Mouse (Mus musculus) kidney, embryonic 15.5 days (tissue): Measurements from ENCODE around the gene Ghdc. TPM values are rescaled to one million over a fixed set of nuclear protein-coding genes. Genes with fewer than 3 reads are reported as not detected.

ENCODE experiments used
- ATAC-seq: fragments of 200-750 bp; cut with Nextera tagmentation; replicated peaks from 2 replicates; pipeline ENCODE4 v1.8.0; 2017; ENCODE audit warnings: moderate TSS enrichment; ENCODE audit not compliant: low FRiP score
- H3K27ac ChIP-seq: fragments of 300-500 bp; sonication (generic); 2 replicates; pipeline ENCODE4 v1.5.1; 2015; ENCODE audit warnings: mild to moderate bottlenecking, inconsistent platforms
- H3K27me3 ChIP-seq: fragments of 300-500 bp; sonication (generic); 2 replicates; pipeline ENCODE4 v1.6.1; 2015; ENCODE audit warnings: inconsistent platforms
- H3K36me3 ChIP-seq: fragments of 300-500 bp; sonication (generic); 2 replicates; pipeline ENCODE4 v1.6.1; 2015; ENCODE audit warnings: inconsistent platforms
- H3K4me1 ChIP-seq: fragments of 300-500 bp; sonication (generic); 2 replicates; pipeline ENCODE4 v1.6.1; 2015; ENCODE audit warnings: inconsistent platforms
- H3K4me2 ChIP-seq: fragments of 300-500 bp; sonication (generic); 2 replicates; pipeline ENCODE4 v1.6.1; 2015; ENCODE audit warnings: moderate library complexity, mild to moderate bottlenecking, inconsistent platforms
- H3K4me3 ChIP-seq: fragments of 300-500 bp; sonication (generic); replicated peaks from 2 replicates; pipeline ENCODE4 v1.5.1; 2015; ENCODE audit warnings: mild to moderate bottlenecking, inconsistent platforms
- H3K9ac ChIP-seq: fragments of 300-500 bp; sonication (generic); 2 replicates; pipeline ENCODE4 v1.6.1; 2015; ENCODE audit warnings: mild to moderate bottlenecking, inconsistent platforms
- H3K9me3 ChIP-seq: fragments of 300-500 bp; sonication (generic); replicated peaks from 2 replicates; pipeline ENCODE4 v1.6.1; 2016; ENCODE audit warnings: inconsistent platforms
- WGBS: fragments of 180-500 bp; shearing (Covaris S2); methylation state at CpG from one replicate; pipeline ENCODE4 v1.1.7; 2015; ENCODE audit warnings: mixed read lengths; 5-methylcytosine and 5-hydroxymethylcytosine counted together
- polyA plus RNA-seq: library from polyadenylated mRNA; unstranded; fragments of >200 nt; fragmentation: Nextera tagmentation; extraction: Ambion mirVana; gene quantifications from 2 replicates; pipeline ENCODE4 v1.2.1, GENCODE M21; 2015

Gene Ghdc
- polyA plus RNA-seq, 1 experiment from 2014 or later, result 7.9 TPM

- peaks cover 1% of the 10 kb centered on the region; the same call in 1 of the 2 replicates for H3K36me3 ChIP-seq
- H3K27me3 ChIP-seq, result no peaks in the 10 kb centered on the region
- peak within 1 kb of the TSS; percentile 38 for H3K27ac ChIP-seq
- WGBS, result under 1% methylated on average over 39 of the region's 39 CpGs
- H3K4me1 ChIP-seq, result peaks cover 26% of the 10 kb centered on the region
- H3K9ac ChIP-seq, result peak within 1 kb of the TSS; percentile 76
- peak within 1 kb of the TSS; percentile 65 for H3K4me2 ChIP-seq
- H3K9me3 ChIP-seq, result no peaks in the 10 kb centered on the region
- peak within 1 kb of the TSS; percentile 67 for H3K4me3 ChIP-seq
- peak; percentile 100 for ATAC-seq
These were observed 32.6 kb downstream of the Ghdc start, which contains the start of gene Rab5c for GRCm38 (mm10) chr11:100738066-100738604. TSS of gene Rab5c (minus strand) at chr11:100738215.

GRCm38 (mm10) chr11:100737105-100737733, 33.5 kb downstream of the Ghdc start:
- Histone ChIP-seq H3K27ac (peak overlapping the region; percentile 38), H3K4me3 (peak overlapping the region; percentile 67), H3K4me1 (peaks cover 26% of the 10 kb centered on the region), H3K36me3 (peaks cover 7% of the 10 kb centered on the region; the same call in 1 of the 2 replicates), H3K9me3 (no peaks in the 10 kb centered on the region), H3K9ac (peak overlapping the region; percentile 76), H3K4me2 (peak overlapping the region; percentile 65), H3K27me3 (no peaks in the 10 kb centered on the region)
- no peak for ATAC-seq
- WGBS, result 2% methylated on average over 13 of the region's 13 CpGs

GRCm38 (mm10) chr11:100736746-100737080, 34.0 kb downstream of the Ghdc start:
- Histone ChIP-seq H3K27me3 (no peaks in the 10 kb centered on the region), H3K27ac (peak overlapping the region; percentile 38; the same call in 1 of the 2 replicates), H3K9ac (peak overlapping the region; percentile 76; the same call in 1 of the 2 replicates), H3K9me3 (no peaks in the 10 kb centered on the region), H3K4me3 (peak overlapping the region; percentile 67), H3K36me3 (peaks cover 7% of the 10 kb centered on the region; the same call in 1 of the 2 replicates), H3K4me2 (peak overlapping the region; percentile 65), H3K4me1 (peaks cover 26% of the 10 kb centered on the region)
- WGBS, result 73% methylated on average over 4 of the region's 4 CpGs
- ATAC-seq, result no peak

GRCm38 (mm10) chr11:100735954-100736745, 34.6 kb downstream of the Ghdc start:
- WGBS, result 72% methylated on average over 14 of the region's 14 CpGs
- H3K4me1 ChIP-seq, result peaks cover 26% of the 10 kb centered on the region
- H3K4me3 ChIP-seq, result peak overlapping the region; percentile 67

GRCm38 (mm10) chr11:100735134-100735865, 35.5 kb downstream of the Ghdc start:
- Histone ChIP-seq H3K27ac (no peak overlapping the region), H3K27me3 (no peaks in the 10 kb centered on the region), H3K9me3 (no peaks in the 10 kb centered on the region), H3K4me1 (peaks cover 26% of the 10 kb centered on the region), H3K4me2 (peak overlapping the region; percentile 65; the same call in 1 of the 2 replicates), H3K9ac (0 out of 2 replicates have a peak overlapping the region, but pooled peaks have one; percentile 9), H3K4me3 (peak overlapping the region; percentile 67), H3K36me3 (peaks cover 7% of the 10 kb centered on the region; the same call in 1 of the 2 replicates)
- WGBS, result 90% methylated on average over 9 of the region's 9 CpGs
- ATAC-seq, result no peak

More at GRCm38 (mm10) chr11:100735954-100736745, 34.6 kb downstream of the Ghdc start:
- Histone ChIP-seq H3K27me3 (no peaks in the 10 kb centered on the region), H3K27ac (no peak overlapping the region), H3K9me3 (no peaks in the 10 kb centered on the region), H3K36me3 (peaks cover 7% of the 10 kb centered on the region; the same call in 1 of the 2 replicates), H3K9ac (0 out of 2 replicates have a peak overlapping the region, but pooled peaks have one; percentile 9), H3K4me2 (peak overlapping the region; percentile 65)
- ATAC-seq, result no peak

- H3K4me1 ChIP-seq, result peaks cover 10% of the 10 kb centered on the region
- WGBS, result 79% methylated on average over 6 of the region's 6 CpGs
- H3K27me3 ChIP-seq, result no peaks in the 10 kb centered on the region
- H3K4me3 ChIP-seq, result no peak overlapping the region
- peaks cover 24% of the 10 kb centered on the region; the same call in 1 of the 2 replicates for H3K36me3 ChIP-seq
- no peak overlapping the region for H3K9ac ChIP-seq
- no peak overlapping the region for H3K27ac ChIP-seq
- ATAC-seq, result no peak
- no peak overlapping the region for H3K4me2 ChIP-seq
- no peaks in the 10 kb centered on the region for H3K9me3 ChIP-seq
These were observed 40.1 kb downstream of the Ghdc start for GRCm38 (mm10) chr11:100730477-100731205.

GRCm38 (mm10) chr11:100729976-100730375, 40.8 kb downstream of the Ghdc start:
- H3K9me3 ChIP-seq, result no peaks in the 10 kb centered on the region
- 87% methylated on average over 4 of the region's 4 CpGs for WGBS
- H3K27ac ChIP-seq, result no peak overlapping the region
- H3K36me3 ChIP-seq, result peaks cover 24% of the 10 kb centered on the region; the same call in 1 of the 2 replicates
- peaks cover 11% of the 10 kb centered on the region for H3K4me1 ChIP-seq
- H3K27me3 ChIP-seq, result no peaks in the 10 kb centered on the region
- no peak for ATAC-seq
- H3K4me2 ChIP-seq, result no peak overlapping the region
- no peak overlapping the region for H3K4me3 ChIP-seq
- no peak overlapping the region for H3K9ac ChIP-seq

- ATAC-seq, result no peak
- Histone ChIP-seq H3K27ac (no peak overlapping the region), H3K9ac (no peak overlapping the region), H3K9me3 (no peaks in the 10 kb centered on the region), H3K4me2 (no peak overlapping the region), H3K36me3 (peaks cover 24% of the 10 kb centered on the region; the same call in 1 of the 2 replicates), H3K4me3 (no peak overlapping the region), H3K4me1 (peaks cover 20% of the 10 kb centered on the region), H3K27me3 (no peaks in the 10 kb centered on the region)
- 83% methylated on average over 6 of the region's 6 CpGs for WGBS
These were observed 42.2 kb downstream of the Ghdc start for GRCm38 (mm10) chr11:100728601-100729000.

GRCm38 (mm10) chr11:100727201-100727600, 43.6 kb downstream of the Ghdc start:
- 92% methylated on average over 3 of the region's 3 CpGs for WGBS
- Histone ChIP-seq H3K4me2 (no peak overlapping the region), H3K4me3 (no peak overlapping the region), H3K9ac (no peak overlapping the region), H3K27ac (no peak overlapping the region), H3K9me3 (no peaks in the 10 kb centered on the region), H3K27me3 (no peaks in the 10 kb centered on the region), H3K4me1 (peaks cover 27% of the 10 kb centered on the region), H3K36me3 (peaks cover 17% of the 10 kb centered on the region; the same call in 1 of the 2 replicates)
- ATAC-seq, result no peak

GRCm38 (mm10) chr11:100724919-100725512, 45.7 kb downstream of the Ghdc start:
- Histone ChIP-seq H3K4me1 (peaks cover 45% of the 10 kb centered on the region), H3K4me2 (no peak overlapping the region), H3K4me3 (no peak overlapping the region), H3K27me3 (no peaks in the 10 kb centered on the region), H3K9me3 (no peaks in the 10 kb centered on the region), H3K27ac (peak overlapping the region; percentile 68; the same call in 1 of the 2 replicates), H3K36me3 (peaks cover 17% of the 10 kb centered on the region; the same call in 1 of the 2 replicates), H3K9ac (no peak overlapping the region)
- no peak for ATAC-seq
- 34% methylated on average over 5 of the region's 5 CpGs for WGBS
